16 mouse cellular contexts compared by ENCODE assay signal in genomic region chrX:14596799-14597198, GRCm38 (mm10).
"Had no signal": no experiment of that assay in that cellular context is flagged by ENCODE, and none has a peak within 500 bp of the region (broad histone marks: within the 10 kb centered on the region; RNA-seq: fewer than 3 reads in every experiment).

No protein-coding gene starts in this region.

- H3K9ac ChIP-seq: neural tube, embryonic 13.5 days; neural tube, embryonic 15.5 days; stomach, embryonic 15.5 days had no signal

- H3K36me3 ChIP-seq: neural tube, embryonic 13.5 days; neural tube, embryonic 15.5 days; stomach, embryonic 15.5 days had no signal

- H3K27me3 ChIP-seq: neural tube, embryonic 13.5 days; neural tube, embryonic 15.5 days; stomach, embryonic 15.5 days had no signal

- H3K4me3 ChIP-seq: neural tube, embryonic 13.5 days; neural tube, embryonic 15.5 days; stomach, embryonic 15.5 days had no signal

- H3K27ac ChIP-seq: neural tube, embryonic 13.5 days; neural tube, embryonic 15.5 days; stomach, embryonic 15.5 days; stomach, postnatal 0 days had no signal

- H3K9me3 ChIP-seq: neural tube, embryonic 13.5 days; neural tube, embryonic 15.5 days; stomach, embryonic 15.5 days had no signal

- H3K4me2 ChIP-seq: neural tube, embryonic 13.5 days; neural tube, embryonic 15.5 days; stomach, embryonic 15.5 days had no signal

- H3K4me1 ChIP-seq: neural tube, embryonic 13.5 days; neural tube, embryonic 15.5 days; stomach, embryonic 15.5 days had no signal

- DNase-seq: retina, postnatal 1 day; right cerebral cortex, adult 18-20 months; right cerebral cortex, postnatal 14 days; right cerebral cortex, postnatal 25 days; right cerebral cortex, postnatal 4 days; spleen, adult 18-20 months; thymus, adult 18-20 months; thymus, adult 2 months; thymus, postnatal 14 days; thymus, postnatal 25 days; thymus, postnatal 36 days; thymus, postnatal 4 days had no signal
